Comparison of ENCODE assay signal across 12 mouse cellular contexts in genomic region chr1:82803608-82804007, GRCm38 (mm10). TPM values are rescaled to one million over a fixed set of nuclear protein-coding genes. Genes with fewer than 3 reads are reported as not detected.
A peak's percentile ranks its signal among the peaks of the same experiment; 100 is the strongest.
DNase-seq lines count a peak whose midpoint lies in the region; ATAC-seq and TF ChIP-seq lines count a peak whose summit lies in the region.
"Had no signal": no experiment of that assay in that cellular context is flagged by ENCODE, and none has a peak within 500 bp of the region (broad histone marks: within the 10 kb centered on the region; RNA-seq: fewer than 3 reads in every experiment).

No protein-coding gene starts in this region.

- no peak for TF ChIP-seq EP300 in ES-Bruce4 (IDR thresholded peaks at IDR 0.05; ENCODE audit: insufficient read depth, low read depth, low read length)

- H3K4me2 ChIP-seq in lung, embryonic 14.5 days, result no peak overlapping the region
- H3K4me2 ChIP-seq: heart, embryonic 13.5 days had no signal

- WGBS in lung, embryonic 14.5 days, result 74% methylated on average over 7 of the region's 7 CpGs

- DNase-seq in lung, embryonic 14.5 days, result peak; percentile 33
- DNase-seq in lung, postnatal 10 days, result no peak
- peak; percentile 71 for DNase-seq in c-Kit-positive CD71-positive TER-119-negative erythroid progenitor cells, embryonic 14.5 days (ENCODE audit: low read depth)
- peak; percentile 2 to 18 for DNase-seq in natural killer cell, adult 2 months (ENCODE audit: low spot score in 2 of 2)
- no peak for DNase-seq in heart, postnatal 10 days
- no peak for DNase-seq in right cerebral cortex, postnatal 10 days (ENCODE audit: low spot score in 2 of 2)

- no peaks in the 10 kb centered on the region for H3K36me3 ChIP-seq in lung, embryonic 14.5 days (ENCODE audit: insufficient read depth)
- no peaks in the 10 kb centered on the region for H3K36me3 ChIP-seq in ES-Bruce4 (ENCODE audit: control insufficient read depth, insufficient read depth, low read length, poor library complexity, severe bottlenecking)
- H3K36me3 ChIP-seq: heart, embryonic 13.5 days had no signal

- no peak for ATAC-seq in lung, embryonic 14.5 days (ENCODE audit: insufficient read depth)
- ATAC-seq in monocyte, adult 5-6 weeks (replicated peaks; ENCODE audit: insufficient number of reproducible peaks, low FRiP score, low TSS enrichment, poor library complexity, severe bottlenecking), result no peak; the same call in 1 of the 2 replicates

- H3K9ac ChIP-seq in lung, embryonic 14.5 days, result no peak overlapping the region
- no peak overlapping the region for H3K9ac ChIP-seq in ES-Bruce4 (ENCODE audit: low read depth, poor library complexity, severe bottlenecking)
- H3K9ac ChIP-seq: heart, embryonic 13.5 days had no signal

- no peaks in the 10 kb centered on the region for H3K27me3 ChIP-seq in lung, embryonic 14.5 days (ENCODE audit: insufficient read depth, low read length)
- H3K27me3 ChIP-seq in ES-Bruce4 (ENCODE audit: control insufficient read depth, insufficient read depth, low read length, poor library complexity, severe bottlenecking), result no peaks in the 10 kb centered on the region; the same call in 1 of the 2 replicates
- H3K27me3 ChIP-seq: heart, embryonic 13.5 days had no signal

- no peak overlapping the region for H3K4me3 ChIP-seq in lung, embryonic 14.5 days (ENCODE audit: low read depth, low read length)
- no peak overlapping the region for H3K4me3 ChIP-seq in ES-Bruce4 (ENCODE audit: low read depth, low read length)
- H3K4me3 ChIP-seq: heart, embryonic 13.5 days had no signal

- peak; percentile 64 for TF ChIP-seq CTCF in lung, embryonic 14.5 days (IDR thresholded peaks at IDR 0.05; ENCODE audit: low read depth)
- TF ChIP-seq CTCF in ES-Bruce4 (IDR thresholded peaks at IDR 0.05; ENCODE audit: low read depth, low read length), result peak; percentile 84

- H3K4me1 ChIP-seq in lung, embryonic 14.5 days (ENCODE audit: insufficient read depth), result no peaks in the 10 kb centered on the region
- H3K4me1 ChIP-seq in ES-Bruce4 (ENCODE audit: control insufficient read depth, insufficient read depth, low read length), result no peaks in the 10 kb centered on the region

- H3K9me3 ChIP-seq in lung, embryonic 14.5 days (ENCODE audit: low read depth, low read length), result no peaks in the 10 kb centered on the region
- no peaks in the 10 kb centered on the region for H3K9me3 ChIP-seq in ES-Bruce4 (replicated peaks; ENCODE audit: control insufficient read depth, insufficient read depth, low read length, poor library complexity, severe bottlenecking)

- no peak for TF ChIP-seq POLR2A in ES-Bruce4 (IDR thresholded peaks at IDR 0.05; ENCODE audit: insufficient read depth, low read length)

- intact Hi-C loops in heart, postnatal 10 days (cut with DNase I), result no loop called here

- no peak overlapping the region for H3K27ac ChIP-seq in lung, embryonic 14.5 days (ENCODE audit: low read depth)
- no peak overlapping the region for H3K27ac ChIP-seq in ES-Bruce4 (ENCODE audit: insufficient read depth, low read length)
- H3K27ac ChIP-seq: heart, embryonic 13.5 days; macrophage had no signal

RNA-seq across cellular contexts. Expression of gene Gm47791, which starts 32.6 kb away (rescaled TPM):
- not detected in 2 replicates for polyA plus RNA-seq in lung, embryonic 14.5 days (2014; fragmentation: Nextera tagmentation; extraction: Ambion mirVana)
- not detected in 2 replicates for polyA plus RNA-seq in ES-Bruce4 (2011; ENCODE audit: insufficient read depth, insufficient read length, low read depth, missing spikeins)
- total RNA-seq in monocyte, adult 5-6 weeks (2017), result not detected in 3 replicates
- total RNA-seq in heart, postnatal 10 days (2021), result not detected
- total RNA-seq: common myeloid progenitor, adult 5-6 weeks; layer of hippocampus, adult 8-10 months had no signal
- polyA plus RNA-seq: heart, embryonic 13.5 days; macrophage had no signal

RNA-seq across cellular contexts. Expression of gene Tm4sf20, which starts 35.3 kb away (rescaled TPM):
- not detected in 2 replicates for polyA plus RNA-seq in lung, embryonic 14.5 days (2014; fragmentation: Nextera tagmentation; extraction: Ambion mirVana)
- polyA plus RNA-seq in ES-Bruce4 (2011; ENCODE audit: insufficient read depth, insufficient read length, low read depth, missing spikeins), result not detected in 2 replicates
- total RNA-seq in monocyte, adult 5-6 weeks (2017), result 2.3 TPM in 1 of 3 replicates, not detected in the others
- not detected for total RNA-seq in heart, postnatal 10 days (2021)
- total RNA-seq: common myeloid progenitor, adult 5-6 weeks; layer of hippocampus, adult 8-10 months had no signal
- polyA plus RNA-seq: heart, embryonic 13.5 days; macrophage had no signal

RNA-seq across cellular contexts. Expression of gene Agfg1, which starts 35.7 kb away (rescaled TPM):
- 47.8 and 48.4 TPM in 2 replicates for polyA plus RNA-seq in lung, embryonic 14.5 days (2014; fragmentation: Nextera tagmentation; extraction: Ambion mirVana)
- 124 and 133 TPM in 2 replicates for polyA plus RNA-seq in ES-Bruce4 (2011; ENCODE audit: insufficient read depth, insufficient read length, low read depth, missing spikeins)
- total RNA-seq in monocyte, adult 5-6 weeks (2017), result 48.1 to 56.6 TPM (median 55.5 TPM) in 3 replicates
- total RNA-seq in heart, postnatal 10 days (2021), result 10 to 100 TPM; 39.9 to 43.2 TPM

Comparison
In these comparisons a context has a peak if more than half of its experiments do, and no peak if none do; other contexts are left out.
1. DNase-seq: peak in lung, embryonic 14.5 days (single experiment), c-Kit-positive CD71-positive TER-119-negative erythroid progenitor cells, embryonic 14.5 days (single experiment) and natural killer cell, adult 2 months (2 of 2); none in lung, postnatal 10 days (single experiment), heart, postnatal 10 days (0 of 2) and right cerebral cortex, postnatal 10 days (0 of 2).